Mouse (Mus musculus) right cerebral cortex, postnatal 10 days (tissue): ENCODE measurements around the gene Gm7073.

Experiments used
- DNase-seq, 2 experiments: peaks; one replicate each; pipeline ENCODE4 v3.0.0; 2021; ENCODE audit warnings: low spot score in 2 of 2

The Gm7073 gene

DNA sequence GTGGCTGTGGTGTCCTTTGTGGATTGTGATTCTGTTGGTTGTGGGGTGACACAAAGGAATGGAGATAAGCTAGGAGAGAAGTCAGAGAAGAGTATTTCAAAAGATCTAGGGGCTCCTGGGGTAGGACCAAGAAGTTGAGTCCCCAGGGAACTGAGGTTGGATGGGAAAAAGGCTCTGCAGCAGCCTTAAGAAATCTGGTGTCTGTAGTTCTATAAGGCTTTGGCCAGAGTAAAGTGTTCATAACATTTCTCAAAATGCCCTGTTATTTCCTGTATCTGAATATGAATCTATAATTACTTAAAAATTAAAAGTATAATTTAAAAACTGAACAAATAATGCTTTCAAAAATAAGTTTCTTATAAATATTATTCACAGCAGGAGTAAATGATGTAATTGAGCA is at the start of gene Gm7073:
Gm7073 (minus strand) TSS at position 101 of the 400 bp plus-strand sequence.
- DNase-seq: no peak

DNA sequence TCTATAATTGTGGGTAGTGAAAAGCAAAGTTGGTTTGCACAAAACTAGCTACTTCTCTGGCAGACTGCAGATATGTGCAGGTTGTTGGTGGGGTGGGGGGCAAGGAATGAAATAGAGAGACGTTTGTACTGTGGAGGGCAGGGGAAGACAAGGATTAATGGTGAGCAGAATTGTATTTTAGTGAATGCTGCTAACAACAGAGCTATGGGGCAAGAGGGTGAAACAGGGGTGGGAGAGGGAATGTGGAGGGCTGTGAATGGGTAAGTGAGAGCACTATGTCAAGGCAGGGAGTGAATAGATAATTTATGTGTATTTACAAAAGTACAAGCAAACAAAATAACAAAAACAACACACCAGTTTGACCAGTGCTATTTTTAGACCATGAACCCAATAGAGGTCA is 31.5 kb upstream of the Gm7073 start:
- DNase-seq: no peak

DNA sequence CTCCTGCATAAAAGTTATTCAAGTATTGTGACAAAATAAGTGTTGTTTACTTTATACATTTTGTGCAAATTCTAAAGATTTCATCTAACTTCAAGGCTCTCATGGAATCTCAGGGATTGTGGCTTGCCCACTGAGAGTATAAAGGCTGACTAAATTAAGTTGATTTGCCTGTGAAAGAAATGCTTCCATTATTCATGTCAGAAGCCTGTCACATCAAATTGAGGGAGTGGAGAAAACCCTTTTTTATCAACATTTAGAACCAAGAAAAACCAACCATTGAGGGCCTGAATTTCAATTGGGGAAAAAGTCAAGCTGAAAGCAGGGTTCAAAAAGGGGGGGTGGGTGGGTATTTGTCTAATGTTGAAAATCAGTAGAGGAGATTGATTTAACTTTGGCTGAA is 30.0 kb upstream of the Gm7073 start:
- no peak for DNase-seq

DNA sequence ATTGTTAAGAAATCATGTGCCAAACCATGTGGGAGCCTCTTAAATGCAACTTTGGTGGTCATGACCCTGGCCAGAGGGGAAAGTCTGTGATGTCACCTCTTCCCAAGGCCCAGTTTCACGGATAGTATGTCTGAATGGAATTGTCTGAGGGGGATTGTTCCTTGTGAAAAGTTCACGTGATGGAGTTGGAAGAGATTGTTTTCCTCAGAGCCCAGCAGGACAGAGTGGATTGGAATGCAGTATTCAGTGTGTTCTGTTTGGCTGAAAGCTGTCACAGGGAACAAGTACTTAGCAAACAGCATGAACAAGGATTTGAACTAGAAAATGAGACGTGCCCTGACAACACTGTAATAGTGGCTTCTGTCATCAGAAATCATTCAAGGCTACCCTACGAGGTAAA is 16.2 kb upstream of the Gm7073 start:
- DNase-seq: no peak

DNA sequence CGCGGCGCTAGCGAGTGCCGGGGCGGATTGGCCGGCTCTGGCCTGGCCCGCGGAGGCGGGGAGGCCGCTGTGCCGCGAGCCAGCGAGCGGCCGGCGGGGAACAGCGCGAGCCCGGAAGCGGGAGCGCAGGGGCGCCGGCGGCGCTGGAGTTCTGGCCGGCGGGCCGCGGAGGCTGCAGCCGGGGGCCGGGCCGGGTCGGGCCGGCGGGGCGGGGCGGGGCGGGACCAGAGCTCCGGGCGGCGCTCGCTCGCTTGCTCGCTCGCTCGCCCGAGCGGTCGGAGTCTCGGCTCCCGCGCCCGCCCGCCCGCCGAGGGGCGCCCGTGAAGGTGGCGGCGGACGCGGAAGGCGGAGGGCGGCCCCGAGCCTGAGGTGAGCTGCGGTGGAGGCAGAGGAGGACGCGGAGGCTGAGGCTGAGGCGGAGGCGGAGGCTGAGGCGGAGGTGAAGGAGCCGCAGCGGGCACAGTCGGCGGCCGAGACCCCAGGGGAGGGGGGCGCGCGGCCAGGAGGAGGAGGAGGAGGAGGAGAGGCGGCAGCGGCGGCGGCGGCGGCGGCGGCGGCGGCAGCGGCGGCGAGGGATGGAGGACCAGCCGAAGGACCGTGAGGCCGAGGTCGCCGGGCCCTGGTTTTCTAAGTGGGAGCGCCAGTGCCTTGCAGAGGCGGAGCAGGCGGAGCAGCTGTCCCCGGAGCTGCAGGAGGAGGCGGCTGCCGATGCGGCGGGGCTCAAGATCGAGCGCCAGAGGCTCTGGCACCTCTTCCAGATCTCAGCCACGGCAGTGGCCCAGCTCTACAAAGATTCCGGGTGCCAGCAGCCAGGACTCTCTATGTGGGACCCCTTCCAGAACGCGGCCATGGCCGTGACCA is 8.6 kb upstream of the Gm7073 start:
- peak; percentile 54 to 66 for DNase-seq

DNA sequence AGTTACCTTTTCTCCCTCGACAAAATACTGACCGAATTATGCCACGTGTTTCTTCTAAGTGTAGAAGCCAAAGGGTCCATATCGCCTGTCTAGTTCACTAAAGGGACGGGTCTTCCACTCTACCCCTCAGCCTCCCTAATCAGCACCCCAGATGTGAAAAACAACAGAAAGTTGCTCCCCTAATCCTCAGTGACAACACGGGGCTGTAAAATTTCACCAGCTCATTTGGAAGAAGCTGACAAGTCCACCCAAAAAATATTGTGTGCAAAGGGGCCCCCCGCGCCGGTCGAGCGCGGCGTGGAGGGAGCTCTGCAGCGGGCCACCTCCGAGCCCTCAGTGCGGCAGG is 8.0 kb upstream of the Gm7073 start:
- no peak for DNase-seq

DNA sequence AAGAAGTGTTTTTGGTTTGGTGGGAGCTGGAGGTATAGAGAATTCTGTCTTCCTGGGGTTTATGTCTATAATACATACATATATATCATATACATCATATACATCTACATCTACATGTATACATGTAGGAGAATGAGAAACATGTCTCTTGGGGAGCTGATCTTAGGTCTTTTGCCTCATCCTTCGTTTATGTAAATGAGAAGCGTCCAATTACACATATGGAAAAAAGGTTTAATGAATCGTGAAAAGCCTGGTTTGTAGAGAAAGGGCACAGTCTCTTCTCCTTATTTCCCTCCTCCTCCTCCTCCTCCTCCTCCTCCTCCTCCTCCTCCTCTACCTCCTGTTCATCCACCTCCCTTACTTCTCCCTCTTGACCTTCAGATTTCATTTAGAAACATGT is 6.9 kb upstream of the Gm7073 start:
- DNase-seq: no peak

DNA sequence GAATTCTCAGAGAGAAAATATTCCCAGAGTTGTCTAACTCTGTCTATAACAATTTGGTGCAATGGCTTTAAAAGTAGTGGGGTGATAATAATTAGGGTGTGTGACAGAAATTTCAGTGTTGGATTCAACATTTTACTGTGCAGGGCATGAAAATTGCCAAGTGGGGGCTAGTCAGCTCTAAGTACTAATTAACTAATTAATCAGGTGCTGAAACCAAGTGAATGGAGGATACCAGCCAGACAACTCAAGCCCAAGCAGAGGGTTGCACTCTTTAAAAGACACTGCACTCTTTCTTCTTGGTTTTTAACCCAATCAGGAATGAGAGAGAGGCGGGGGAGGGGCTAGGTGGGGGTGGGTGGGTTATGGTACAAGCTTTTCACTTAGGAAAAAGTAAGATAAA is 6.4 kb upstream of the Gm7073 start:
- no peak for DNase-seq

DNA sequence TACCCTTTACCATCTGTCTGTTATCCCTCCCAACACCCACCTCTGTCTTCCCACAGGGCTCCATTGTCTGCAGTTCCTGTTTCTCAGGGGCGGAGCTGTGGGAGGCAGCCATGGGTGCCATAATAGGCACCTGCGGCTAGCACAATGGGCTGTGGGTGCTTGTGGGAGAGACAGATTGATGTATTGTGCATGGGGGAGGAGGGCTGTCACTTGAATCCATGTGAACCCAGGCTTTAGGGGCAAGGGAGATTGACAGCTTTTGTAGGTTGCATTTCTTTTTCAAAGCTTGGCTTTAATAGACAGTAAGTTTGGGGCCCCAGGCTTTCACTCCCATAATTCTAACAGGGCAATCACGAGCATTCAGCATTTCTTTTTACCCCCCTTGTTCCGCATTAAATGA is 5.0 kb upstream of the Gm7073 start:
- DNase-seq: no peak

DNA sequence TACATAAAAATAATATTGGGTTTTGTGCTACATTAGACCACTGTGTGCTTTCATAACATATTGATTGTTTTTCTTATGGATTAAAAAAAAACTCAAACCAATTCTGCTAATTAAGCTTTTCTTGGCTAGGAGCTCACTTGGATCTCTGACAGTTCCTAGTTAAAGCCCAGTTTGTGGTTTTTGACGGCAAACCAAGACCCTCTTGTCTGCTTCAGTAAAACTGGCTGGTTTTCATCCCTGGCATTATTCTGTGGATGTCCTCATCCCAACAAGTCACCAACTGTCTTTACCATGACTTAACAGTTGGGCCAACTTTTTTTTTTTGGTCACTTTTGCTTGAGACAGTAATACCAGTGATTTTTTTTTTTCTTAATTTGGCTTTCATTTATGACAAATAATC is 3.9 kb upstream of the Gm7073 start:
- peak; percentile 16 to 21 for DNase-seq

DNA sequence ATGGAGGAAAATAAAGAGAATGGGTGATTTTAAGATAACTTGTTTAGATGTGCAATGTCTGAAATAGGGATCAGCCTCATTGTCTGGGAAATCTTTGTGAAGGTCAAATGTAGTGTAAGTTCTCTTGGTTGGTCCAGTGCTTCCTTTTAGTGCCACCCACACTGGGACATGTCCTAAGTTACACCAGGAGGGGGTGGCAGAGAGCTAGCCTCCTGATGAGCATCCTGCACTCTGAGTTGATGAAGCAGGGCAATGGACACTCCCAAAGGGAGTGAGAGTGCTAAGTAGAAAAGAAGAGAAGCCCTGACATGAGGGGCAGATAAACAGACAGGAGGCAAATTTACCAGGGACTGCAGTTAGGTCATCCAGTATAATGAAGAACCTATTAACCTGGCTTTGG is 35.1 kb downstream of the Gm7073 start:
- peak; percentile 16 to 49 for DNase-seq

DNA sequence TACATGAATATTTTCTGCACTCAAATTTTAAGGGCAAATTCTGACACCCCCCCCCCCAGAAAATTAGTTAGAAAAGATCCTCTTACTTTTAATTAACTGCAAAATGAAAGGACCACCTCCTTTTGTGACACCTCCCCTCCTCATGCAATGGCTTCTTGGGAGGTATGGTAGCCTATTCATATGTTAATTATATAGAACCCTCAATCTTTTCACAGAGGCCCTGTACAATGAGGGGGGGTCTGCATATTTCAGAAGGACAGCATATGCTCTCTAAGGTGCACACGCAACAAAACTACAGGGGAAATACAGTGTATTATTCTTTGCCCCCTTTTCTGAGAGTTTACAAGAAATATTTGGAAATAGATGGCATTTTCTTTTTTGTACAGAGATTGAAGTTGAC is 41.3 kb downstream of the Gm7073 start:
- DNase-seq: no peak

DNA sequence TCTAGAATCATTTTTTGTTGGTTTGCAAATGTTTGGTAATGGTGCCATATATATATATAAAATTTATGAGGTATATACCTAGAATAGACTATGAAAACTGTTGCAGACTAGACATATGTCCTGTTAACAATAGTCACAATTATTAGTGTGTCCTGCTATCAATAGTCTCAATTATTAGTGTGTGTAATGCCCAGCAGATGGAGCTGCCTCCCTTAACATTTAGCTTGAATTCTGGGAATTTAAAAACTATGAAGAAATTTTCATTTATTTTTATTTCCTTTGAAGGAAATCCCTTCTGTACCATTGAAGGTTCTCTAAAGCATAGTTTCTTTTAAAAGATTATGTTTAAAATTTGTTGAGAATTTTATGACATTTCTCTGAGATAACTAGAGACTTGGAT is 43.7 kb downstream of the Gm7073 start:
- no peak for DNase-seq

DNA sequence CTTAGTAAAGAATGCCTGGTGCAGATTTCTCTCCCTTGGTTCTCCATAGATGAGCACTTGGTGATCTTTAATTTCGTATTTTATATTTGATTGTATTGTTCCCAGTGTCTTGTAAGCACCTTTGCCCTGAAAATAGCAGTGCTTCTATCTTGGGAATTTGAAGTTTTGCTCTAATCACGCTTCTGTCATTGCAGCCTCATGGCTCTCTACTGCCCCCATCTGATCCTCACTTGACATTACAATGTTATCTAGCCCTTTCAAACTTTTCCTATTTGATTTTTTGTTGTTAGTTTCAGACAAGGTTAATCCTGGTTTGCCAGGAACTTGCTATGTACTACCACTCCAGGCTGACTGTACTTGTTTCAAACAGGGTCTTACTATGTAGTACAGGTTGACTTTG is 75.3 kb downstream of the Gm7073 start:
- DNase-seq: no peak

DNA sequence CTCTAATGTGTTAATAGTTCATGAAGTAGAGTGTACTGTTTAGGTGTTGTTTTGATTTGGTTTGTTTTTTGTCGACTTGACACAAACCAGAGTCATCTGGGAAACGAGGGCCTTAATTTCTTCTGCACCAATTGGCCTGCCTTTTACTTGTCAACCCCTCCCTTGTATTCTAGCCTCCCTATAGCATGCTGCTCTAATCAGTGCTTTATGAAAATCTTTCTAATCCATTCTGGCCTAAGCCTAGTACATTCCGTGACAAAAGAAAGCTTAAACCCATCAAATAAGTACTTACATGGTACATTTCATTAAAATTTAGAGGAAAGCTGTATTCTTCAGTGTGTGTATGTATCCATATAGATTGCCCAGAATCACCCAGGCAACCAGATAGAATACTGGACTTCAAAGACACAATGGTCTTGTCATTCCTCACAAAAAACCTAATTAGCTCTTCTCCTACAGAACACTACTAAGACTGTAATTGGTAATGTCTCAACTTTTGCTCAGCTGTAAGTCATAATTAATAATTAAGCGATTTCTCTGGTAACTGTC is 124.4 kb downstream of the Gm7073 start:
- DNase-seq: no peak

DNA sequence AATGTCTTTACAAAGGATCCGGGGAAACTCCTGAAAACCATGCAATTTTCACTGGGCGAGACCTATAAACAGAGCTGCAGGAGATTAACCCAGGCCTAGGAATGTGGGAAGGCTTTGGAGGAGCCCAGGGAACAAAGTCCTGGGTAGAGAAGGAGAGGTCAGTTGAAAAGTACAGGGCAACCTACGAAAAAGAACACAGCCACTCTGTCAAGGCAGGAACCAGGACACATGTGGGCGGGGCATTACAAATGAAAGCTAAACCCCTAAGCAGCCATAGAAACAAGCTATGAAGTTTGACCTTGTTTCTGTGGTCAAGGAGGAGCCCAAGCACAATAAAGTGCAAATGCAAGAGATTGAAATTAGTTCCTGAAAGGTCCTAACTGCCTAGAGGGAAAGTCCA is 133.4 kb downstream of the Gm7073 start:
- no peak for DNase-seq

DNA sequence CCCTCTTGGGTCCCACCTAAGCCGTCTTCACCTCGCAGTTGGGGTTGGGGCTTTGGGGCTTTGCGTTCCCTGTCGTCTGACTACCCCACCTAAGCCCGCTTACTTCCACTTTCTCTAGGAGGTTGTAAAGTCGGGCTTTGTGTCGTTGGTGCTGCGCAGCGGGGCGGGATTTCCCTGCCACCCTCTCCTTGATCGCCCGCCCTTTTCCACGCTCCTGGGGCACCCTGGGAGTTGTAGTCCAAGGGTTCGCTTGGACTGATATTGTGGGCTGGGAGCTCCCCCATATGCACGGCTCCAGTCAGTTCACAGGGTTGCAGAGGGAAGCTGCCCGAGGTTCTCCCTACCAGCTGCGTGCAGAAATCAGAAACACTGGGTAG is 134.4 kb downstream of the Gm7073 start:
- peak; percentile 92 for DNase-seq

DNA sequence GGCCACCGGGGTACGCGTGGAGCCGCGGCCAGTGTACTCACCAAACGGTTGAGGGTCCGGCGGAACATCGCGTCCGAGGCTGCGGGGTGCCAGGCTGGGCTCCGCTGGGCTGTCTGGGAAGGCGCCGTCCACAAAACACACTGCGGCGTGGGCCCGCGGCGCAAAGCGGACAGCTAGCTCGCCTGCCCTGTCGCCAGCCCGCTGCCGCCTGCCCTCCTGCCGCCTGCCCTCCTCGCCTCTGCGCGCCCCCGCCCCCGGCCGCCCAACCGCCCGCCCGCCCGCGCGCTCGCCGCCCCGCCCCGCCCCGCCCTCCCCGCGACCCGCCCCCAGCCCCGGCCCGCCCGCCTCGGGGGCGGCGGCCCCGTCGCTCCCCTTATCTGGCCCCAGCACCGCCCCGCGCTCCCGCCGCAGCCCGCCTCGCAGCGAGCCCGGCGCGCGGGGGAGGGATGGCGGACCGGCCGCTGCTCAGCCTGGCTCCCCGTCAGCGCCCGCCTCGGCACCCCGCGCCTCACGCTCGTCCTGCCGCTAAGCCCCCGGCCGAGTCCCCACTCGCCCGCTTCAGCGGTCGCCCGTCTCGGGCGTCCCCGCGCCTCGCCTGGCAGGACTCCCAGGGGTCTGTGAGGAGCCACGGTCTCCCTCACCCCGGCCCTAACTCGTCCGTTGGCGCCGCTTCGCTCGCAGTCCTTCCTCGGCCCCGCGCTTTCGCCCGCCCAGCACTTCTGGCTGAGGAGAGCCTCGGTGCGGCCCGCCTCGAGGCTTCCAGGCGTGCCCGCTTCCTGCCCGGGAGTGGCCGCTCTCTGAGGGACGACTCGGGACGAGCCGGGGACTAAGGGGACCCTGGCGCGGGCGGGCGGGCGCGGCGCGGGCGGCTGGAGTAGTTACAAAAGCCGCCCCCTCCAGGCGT is 135.0 kb downstream of the Gm7073 start:
- DNase-seq: peak; percentile 30 to 54

DNA sequence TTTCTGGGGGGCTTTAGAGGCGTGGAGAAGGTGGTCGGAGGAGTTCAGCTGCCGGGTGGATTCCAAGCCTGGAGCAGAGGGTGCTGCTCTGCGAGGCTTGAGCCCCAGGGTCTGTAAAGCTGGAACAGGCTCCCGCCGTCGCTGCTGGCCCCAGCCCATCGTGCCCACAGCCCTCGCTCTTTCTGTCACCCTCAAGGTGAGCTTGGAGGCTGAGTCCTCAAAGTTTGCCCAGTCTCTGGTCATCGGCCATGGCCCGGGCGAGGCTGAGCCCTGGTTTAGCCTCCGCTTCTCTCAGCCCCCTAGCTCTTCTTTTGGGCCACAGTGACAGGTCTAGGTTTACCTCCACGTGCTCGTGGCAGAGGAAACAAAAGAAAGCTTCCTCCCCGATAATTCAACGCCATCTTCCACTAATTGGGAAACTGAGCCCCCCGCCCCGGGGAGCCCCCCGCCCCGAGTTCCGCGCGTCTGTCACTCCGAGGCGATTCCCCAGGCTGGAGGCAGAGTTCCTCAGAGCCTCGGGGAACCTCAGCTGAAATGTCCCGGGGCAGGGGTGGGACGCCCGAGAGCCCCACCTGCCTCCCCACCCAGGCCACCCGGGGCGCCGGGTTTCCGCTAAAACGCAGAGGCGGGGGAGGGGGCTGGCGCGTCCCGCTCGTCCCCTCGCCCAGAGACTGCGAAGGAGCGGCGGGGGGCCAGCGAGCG is 135.8 kb downstream of the Gm7073 start:
- DNase-seq: peak; percentile 19

DNA sequence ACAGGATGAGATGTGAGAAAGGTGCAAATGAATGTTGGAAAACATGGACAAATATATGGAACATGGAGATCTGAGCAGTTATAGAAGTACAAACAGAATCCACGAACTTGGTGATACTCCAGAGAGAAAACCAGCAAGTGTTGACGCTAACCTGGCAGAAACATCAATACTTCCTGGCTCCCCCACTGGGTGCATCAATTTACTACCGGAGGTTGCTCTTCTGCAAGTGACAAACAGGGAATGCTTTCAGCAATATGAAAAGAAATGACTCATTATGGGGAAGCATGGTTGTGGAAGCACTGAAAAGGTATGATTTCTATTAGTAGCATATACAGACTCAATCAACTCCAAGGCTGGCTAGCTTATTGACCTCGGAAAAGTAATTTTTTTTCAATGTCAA is 144.8 kb downstream of the Gm7073 start:
- no peak for DNase-seq

DNA sequence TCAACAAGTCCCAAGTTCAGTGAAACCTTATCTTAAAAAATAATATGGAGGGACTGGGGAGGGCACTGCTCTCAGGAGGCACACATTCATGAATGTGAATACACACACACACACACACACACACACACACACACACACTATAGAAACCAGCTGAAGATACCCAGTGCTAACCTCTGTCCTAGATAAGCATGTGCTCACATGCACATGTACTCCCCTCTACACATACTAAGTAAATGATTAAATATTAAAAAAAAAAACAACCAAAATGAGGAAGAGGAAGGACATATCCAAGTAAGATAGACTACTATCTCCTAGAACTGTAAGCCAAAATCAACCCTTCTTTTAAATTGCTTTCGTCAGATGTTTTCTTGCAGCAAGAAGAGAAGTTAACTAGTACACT is 152.2 kb downstream of the Gm7073 start:
- no peak for DNase-seq
